Mouse (Mus musculus): ENCODE measurements around the gene Irs4.

The Irs4 gene

GRCm38 (mm10) chrX:141724937-141725918 lies at the start of gene Irs4:
Gene Irs4, minus strand, starts transcription at chrX:141725263.
- no peak for DNase-seq (ENCODE audit: low spot score)

DNA sequence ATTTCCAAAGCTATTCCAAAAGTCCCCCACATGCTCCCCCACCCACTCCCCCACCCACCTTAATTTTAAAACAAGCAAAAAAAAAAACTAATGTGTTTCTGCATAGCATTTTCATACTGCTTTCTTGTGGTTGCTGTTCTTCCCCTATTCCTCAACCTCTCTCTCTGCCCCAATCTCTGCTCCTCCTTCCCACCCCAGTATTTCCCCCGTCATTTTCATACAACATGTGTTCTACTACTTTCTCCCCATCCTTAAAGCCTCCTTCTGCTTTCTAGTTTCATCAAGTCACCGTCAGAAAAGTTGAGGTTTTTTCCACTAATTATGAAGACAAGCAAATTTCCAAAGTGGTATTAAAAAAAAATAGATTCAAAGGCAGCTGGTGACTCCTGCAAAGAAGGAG lies 25.3 kb upstream of the Irs4 start:
- DNase-seq (ENCODE audit: low spot score): no peak

GRCm38 (mm10) chrX:141729570-141729969 lies 4.5 kb upstream of the Irs4 start:
- no peak for DNase-seq (ENCODE audit: low spot score)

- DNase-seq (ENCODE audit: low spot score): no peak
Measured at GRCm38 (mm10) chrX:141724391-141724891, 622 bp downstream of the Irs4 start.

- no peak for DNase-seq (ENCODE audit: low spot score)
Measured at GRCm38 (mm10) chrX:141723936-141724335, 1.1 kb downstream of the Irs4 start.

- no peak for DNase-seq (ENCODE audit: low spot score)
Measured at GRCm38 (mm10) chrX:141721725-141722124, 3.3 kb downstream of the Irs4 start.

Data from lung, postnatal 25 days (tissue).